Mouse (Mus musculus) intestine, embryonic 15.5 days (tissue): Measurements from ENCODE around the gene Umps. TPM values are rescaled to one million over a fixed set of nuclear protein-coding genes. Genes with fewer than 3 reads are reported as not detected.

ENCODE experiments used
- ATAC-seq: fragments of 200-750 bp; cut with Nextera tagmentation; 2 replicates; pipeline ENCODE4 v1.8.0; 2017; ENCODE audit warnings: moderate TSS enrichment, moderate library complexity
- H3K27ac ChIP-seq: fragments of 300-500 bp; sonication (generic); 2 replicates; pipeline ENCODE4 v1.5.1; 2015; ENCODE audit warnings: mild to moderate bottlenecking, inconsistent platforms
- H3K27me3 ChIP-seq: fragments of 300-500 bp; sonication (generic); replicated peaks from 2 replicates; pipeline ENCODE4 v1.6.1; 2015; ENCODE audit warnings: inconsistent platforms
- H3K36me3 ChIP-seq: fragments of 300-500 bp; sonication (generic); 2 replicates; pipeline ENCODE4 v1.6.1; 2015; ENCODE audit warnings: inconsistent platforms
- H3K4me1 ChIP-seq: fragments of 300-500 bp; sonication (generic); replicated peaks from 2 replicates; pipeline ENCODE4 v1.6.1; 2015; ENCODE audit warnings: inconsistent platforms
- H3K4me2 ChIP-seq: fragments of 300-500 bp; sonication (generic); replicated peaks from 2 replicates; pipeline ENCODE4 v1.6.1; 2015; ENCODE audit warnings: mild to moderate bottlenecking, inconsistent platforms
- H3K4me3 ChIP-seq: fragments of 300-500 bp; sonication (generic); replicated peaks from 2 replicates; pipeline ENCODE4 v1.5.1; 2015; ENCODE audit warnings: inconsistent platforms
- H3K9ac ChIP-seq: fragments of 300-500 bp; sonication (generic); 2 replicates; pipeline ENCODE4 v1.6.1; 2015; ENCODE audit warnings: inconsistent platforms
- H3K9me3 ChIP-seq: fragments of 300-500 bp; sonication (generic); 2 replicates; pipeline ENCODE4 v1.6.1; 2016; ENCODE audit warnings: inconsistent platforms
- WGBS: fragments of 180-500 bp; shearing (Covaris S2); methylation state at CpG from one replicate; pipeline ENCODE4 v1.1.7; 2015; 5-methylcytosine and 5-hydroxymethylcytosine counted together
- polyA plus RNA-seq: library from polyadenylated mRNA; unstranded; fragments of >200 nt; fragmentation: Nextera tagmentation; extraction: Ambion mirVana; gene quantifications from 2 replicates; pipeline ENCODE4 v1.2.1, GENCODE M21; 2015

Gene Umps
- polyA plus RNA-seq, 1 experiment from 2014 or later = 55.9 TPM

DNA sequence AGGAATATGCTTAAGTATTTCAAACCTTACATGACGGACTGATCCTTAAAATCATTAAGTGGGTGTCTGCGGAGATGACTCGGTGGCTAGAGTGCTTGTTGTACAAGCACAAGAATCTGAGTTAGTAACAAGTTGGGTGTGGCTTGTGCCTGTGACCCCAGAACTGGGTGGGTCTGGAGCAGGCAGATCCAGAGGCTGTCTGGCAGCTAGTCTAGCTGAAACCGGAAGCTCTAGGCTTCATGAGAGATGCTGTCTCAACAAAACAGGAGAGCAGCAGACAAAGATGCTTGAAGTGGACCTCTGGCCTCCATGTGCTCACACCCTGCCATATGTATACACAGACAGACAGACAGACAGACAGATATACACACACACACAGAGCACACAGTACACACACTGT lies 23.9 kb upstream of the Umps start:
- Histone ChIP-seq H3K27ac (no peak overlapping the region), H3K9ac (no peak overlapping the region), H3K4me3 (no peak overlapping the region), H3K36me3 (no peaks in the 10 kb centered on the region), H3K9me3 (no peaks in the 10 kb centered on the region), H3K4me1 (peaks cover 7% of the 10 kb centered on the region), H3K4me2 (no peak overlapping the region), H3K27me3 (no peaks in the 10 kb centered on the region)
- ATAC-seq = peak; percentile 60
- WGBS = 56% methylated on average over 4 of the region's 4 CpGs

DNA sequence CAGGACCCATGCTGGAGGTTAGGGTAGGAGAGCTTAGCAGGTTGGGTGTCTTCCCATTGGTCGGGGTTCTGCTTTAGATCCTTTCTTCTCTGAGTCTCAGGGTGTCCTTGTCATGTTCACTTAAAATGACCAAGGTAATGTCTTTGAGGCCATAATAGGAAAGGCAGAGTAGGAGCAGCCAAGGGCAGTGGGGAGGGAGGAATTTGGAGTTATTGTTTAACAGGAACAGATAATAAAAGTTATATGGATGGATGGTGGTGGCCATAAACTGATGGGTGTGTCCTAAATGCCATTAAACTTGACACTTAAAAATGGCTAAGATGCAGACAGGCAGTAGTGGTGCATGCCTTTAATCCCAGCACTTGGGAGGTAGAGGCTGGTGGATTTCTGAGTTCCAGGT lies 22.3 kb upstream of the Umps start:
- peak; percentile 72 for ATAC-seq
- Histone ChIP-seq H3K4me1 (peaks cover 7% of the 10 kb centered on the region), H3K27ac (peak overlapping the region; percentile 59), H3K4me2 (0 out of 2 replicates have a peak overlapping the region, but pooled peaks have one; percentile 11), H3K9ac (no peak overlapping the region), H3K9me3 (no peaks in the 10 kb centered on the region), H3K36me3 (no peaks in the 10 kb centered on the region), H3K27me3 (no peaks in the 10 kb centered on the region), H3K4me3 (no peak overlapping the region)
- WGBS = 83% methylated on average over 1 of the region's 1 CpGs

DNA sequence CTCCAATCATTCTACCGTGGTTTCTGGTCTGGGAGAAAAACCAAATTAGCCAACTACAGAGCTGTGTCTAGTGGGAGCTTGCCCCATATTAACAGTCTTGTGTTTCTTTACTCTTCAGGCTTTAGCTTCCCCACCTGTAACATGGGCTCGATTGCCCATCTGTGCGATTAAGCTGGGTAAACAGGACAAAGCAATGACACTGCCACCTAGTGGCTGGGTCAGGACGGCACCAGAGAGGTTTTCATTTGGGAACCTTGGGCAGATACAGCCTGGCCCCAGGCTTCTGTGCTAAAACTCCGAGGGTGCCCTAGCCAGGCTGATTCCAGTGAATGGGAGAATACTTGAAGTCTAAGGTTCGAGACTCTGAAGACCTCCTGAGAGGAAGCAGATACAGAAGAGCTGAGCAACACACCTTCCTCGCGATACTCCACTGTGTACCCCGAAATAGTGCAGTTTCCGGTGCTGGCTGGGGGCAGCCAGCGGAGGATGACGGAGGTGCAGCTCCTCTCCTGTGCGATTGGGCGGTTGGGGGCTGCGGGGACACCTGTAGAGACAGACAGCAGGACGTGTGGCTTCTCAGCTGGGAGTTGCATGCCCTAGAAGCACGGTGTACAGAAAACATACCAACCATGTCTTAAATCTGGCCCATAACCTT lies 21.6 kb upstream of the Umps start:
- WGBS = 56% methylated on average over 17 of the region's 17 CpGs
- Histone ChIP-seq H3K9me3 (no peaks in the 10 kb centered on the region), H3K36me3 (no peaks in the 10 kb centered on the region), H3K4me3 (no peak overlapping the region), H3K4me1 (peaks cover 7% of the 10 kb centered on the region), H3K4me2 (0 out of 2 replicates have a peak overlapping the region, but pooled peaks have one; percentile 11), H3K9ac (no peak overlapping the region), H3K27ac (peak overlapping the region; percentile 59), H3K27me3 (no peaks in the 10 kb centered on the region)
- peak; percentile 23 for ATAC-seq

DNA sequence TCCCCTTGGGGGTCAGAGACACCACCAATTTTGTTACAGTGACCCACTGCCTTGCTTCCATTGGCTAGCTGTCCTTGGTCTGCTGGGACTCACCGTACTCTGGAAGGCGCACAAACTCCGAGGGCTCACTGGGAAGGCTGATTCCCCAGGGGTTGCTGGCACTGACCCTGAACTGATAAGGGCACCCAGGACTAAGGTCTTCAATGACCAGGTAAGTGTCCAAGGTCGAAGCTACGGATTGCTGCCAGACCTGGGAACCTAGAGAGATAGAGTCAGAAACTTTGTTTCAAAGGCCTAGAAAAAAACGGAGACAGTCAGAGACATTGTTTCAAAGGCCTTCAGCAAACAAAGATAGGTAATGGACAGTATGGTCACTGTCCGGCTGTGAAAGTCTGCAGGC lies 20.2 kb upstream of the Umps start:
- no peaks in the 10 kb centered on the region for H3K9me3 ChIP-seq
- no peak overlapping the region for H3K4me3 ChIP-seq
- H3K27ac ChIP-seq = no peak overlapping the region
- no peak overlapping the region for H3K9ac ChIP-seq
- 85% methylated on average over 7 of the region's 7 CpGs for WGBS
- ATAC-seq = no peak
- H3K4me2 ChIP-seq = no peak overlapping the region
- no peaks in the 10 kb centered on the region for H3K27me3 ChIP-seq
- H3K36me3 ChIP-seq = no peaks in the 10 kb centered on the region
- peaks cover 7% of the 10 kb centered on the region for H3K4me1 ChIP-seq

DNA sequence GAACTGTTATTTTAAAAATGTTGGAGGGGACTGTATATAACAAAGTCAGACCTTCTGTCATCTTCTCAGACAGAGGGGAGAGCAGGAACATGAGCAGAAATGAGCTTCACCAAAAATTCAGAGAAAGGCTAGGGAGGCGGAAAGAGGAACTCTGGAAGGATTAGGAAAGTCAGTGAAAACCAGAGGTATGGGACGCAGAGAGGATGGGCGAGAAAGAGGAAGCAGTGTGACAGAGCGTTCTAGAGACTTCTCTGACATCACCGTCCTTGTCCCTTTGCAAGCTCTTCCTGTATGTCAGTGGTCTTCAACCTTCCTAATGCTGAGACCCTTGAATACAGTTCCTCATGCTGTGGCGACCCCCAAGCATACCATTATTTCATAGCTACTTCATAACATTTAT lies 18.5 kb upstream of the Umps start:
- 76% methylated on average over 6 of the region's 6 CpGs for WGBS
- H3K4me1 ChIP-seq = peaks cover 7% of the 10 kb centered on the region
- no peak overlapping the region for H3K4me2 ChIP-seq
- H3K9me3 ChIP-seq = no peaks in the 10 kb centered on the region
- no peaks in the 10 kb centered on the region for H3K27me3 ChIP-seq
- no peak overlapping the region for H3K27ac ChIP-seq
- no peak overlapping the region for H3K9ac ChIP-seq
- H3K36me3 ChIP-seq = no peaks in the 10 kb centered on the region
- no peak for ATAC-seq
- no peak overlapping the region for H3K4me3 ChIP-seq

DNA sequence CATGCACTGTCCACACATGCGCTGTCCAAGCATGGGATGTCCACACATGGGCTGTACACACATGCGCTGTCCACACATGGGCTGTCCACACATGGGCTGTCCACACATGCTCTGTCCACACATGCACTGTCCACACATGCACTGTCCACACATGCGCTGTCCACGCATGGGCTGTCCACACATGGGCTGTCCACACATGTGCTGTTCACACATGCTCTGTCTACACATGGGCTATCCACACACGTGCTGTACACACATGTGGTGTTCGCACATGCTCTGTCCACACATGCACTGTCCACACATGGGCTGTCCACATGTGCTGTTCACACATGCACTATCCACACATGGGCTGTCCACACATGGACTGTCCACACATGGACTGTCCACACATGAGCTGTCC lies 16.9 kb upstream of the Umps start:
- no peak overlapping the region for H3K4me2 ChIP-seq
- no peaks in the 10 kb centered on the region for H3K9me3 ChIP-seq
- H3K27ac ChIP-seq = no peak overlapping the region
- no peak overlapping the region for H3K4me3 ChIP-seq
- WGBS = 95% methylated on average over 6 of the region's 6 CpGs
- peaks cover 2% of the 10 kb centered on the region for H3K4me1 ChIP-seq
- H3K27me3 ChIP-seq = no peaks in the 10 kb centered on the region
- no peak overlapping the region for H3K9ac ChIP-seq
- H3K36me3 ChIP-seq = no peaks in the 10 kb centered on the region
- ATAC-seq = no peak

DNA sequence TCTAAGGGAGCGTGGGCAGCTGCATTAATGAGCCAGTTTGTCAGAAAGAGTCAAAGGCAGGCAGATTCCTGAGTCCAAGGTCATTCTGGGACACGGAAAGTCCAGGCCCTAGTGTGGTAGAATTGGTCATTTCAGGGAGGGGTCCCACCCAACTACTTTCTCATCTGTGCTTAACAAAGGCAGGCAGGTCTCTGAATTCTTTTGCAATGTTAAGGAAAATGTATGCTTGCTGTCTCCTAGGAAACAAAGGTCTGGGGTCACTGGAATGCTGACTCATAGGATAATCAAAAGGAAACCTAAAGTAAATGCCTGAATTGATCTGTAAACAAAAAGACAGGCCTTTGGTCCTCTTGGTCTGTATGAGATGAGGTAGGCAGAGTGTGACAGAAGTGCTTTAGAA lies 13.0 kb upstream of the Umps start:
- Histone ChIP-seq H3K4me3 (no peak overlapping the region), H3K27me3 (no peaks in the 10 kb centered on the region), H3K9ac (no peak overlapping the region), H3K9me3 (no peaks in the 10 kb centered on the region), H3K4me2 (no peak overlapping the region), H3K36me3 (no peaks in the 10 kb centered on the region), H3K4me1 (no peaks in the 10 kb centered on the region), H3K27ac (no peak overlapping the region)
- peak; percentile 39; the same call in 1 of the 2 replicates for ATAC-seq
- 51% methylated on average over 2 of the region's 2 CpGs for WGBS

DNA sequence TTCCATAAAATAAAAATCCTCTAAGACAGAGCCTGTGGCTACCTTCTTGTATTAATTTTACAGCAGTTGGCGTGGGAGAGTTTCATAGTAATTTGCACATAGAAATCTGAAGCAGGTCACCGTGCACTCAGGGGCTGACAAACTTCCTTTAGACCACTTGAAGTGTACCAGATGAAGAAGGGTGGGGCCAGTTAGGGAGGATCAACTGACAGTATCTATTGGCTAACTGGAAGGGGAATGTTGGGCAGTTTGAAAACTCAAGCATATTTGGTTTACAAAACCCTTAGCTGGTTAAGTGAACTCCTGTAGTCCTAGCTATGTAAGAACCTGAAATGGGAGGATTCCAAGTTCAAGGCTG lies 424 bp upstream of the Umps start:
- H3K27ac ChIP-seq = no peak overlapping the region
- ATAC-seq = peak; percentile 23; the same call in 1 of the 2 replicates

DNA sequence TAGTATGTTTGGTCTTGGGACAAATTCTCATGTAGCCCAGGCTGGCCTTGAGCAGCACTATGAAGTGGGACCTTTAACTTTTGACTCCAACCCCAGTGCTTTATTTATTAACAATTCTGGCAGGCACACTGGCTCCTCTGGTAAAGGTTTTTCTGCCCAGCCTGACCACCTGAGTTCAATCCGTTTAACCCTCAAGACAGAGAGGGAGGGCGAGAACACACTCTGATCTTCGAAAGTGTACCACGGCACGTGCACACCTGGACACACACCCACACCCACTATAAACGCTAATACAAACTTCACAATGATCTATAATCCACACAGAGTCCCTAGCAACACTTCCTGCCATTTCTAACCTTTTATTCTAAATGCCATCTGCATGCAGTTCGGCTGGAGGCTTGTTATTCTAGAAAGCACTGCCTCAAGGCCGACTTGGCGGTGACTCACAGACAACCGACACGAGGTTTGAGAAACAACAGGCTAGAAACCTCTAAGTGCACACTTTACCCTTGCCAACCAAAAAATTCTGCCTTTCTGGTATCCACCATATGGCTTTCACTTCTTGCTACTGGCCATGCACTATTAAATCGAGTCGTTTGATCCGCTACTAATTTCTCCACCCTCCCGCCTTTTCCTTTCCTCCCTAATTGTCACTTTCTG lies 830 bp downstream of the Umps start:
- no peaks in the 10 kb centered on the region for H3K9me3 ChIP-seq
- H3K27me3 ChIP-seq = no peaks in the 10 kb centered on the region
- peak overlapping the region; percentile 76 for H3K4me2 ChIP-seq
- 6% methylated on average over 15 of the region's 15 CpGs for WGBS
- ATAC-seq = peak; percentile 24; the same call in 1 of the 2 replicates
- peak overlapping the region; percentile 66 for H3K27ac ChIP-seq
- peaks cover 7% of the 10 kb centered on the region; the same call in 1 of the 2 replicates for H3K4me1 ChIP-seq
- peak overlapping the region; percentile 71 for H3K4me3 ChIP-seq
- H3K9ac ChIP-seq = peak overlapping the region; percentile 73
- H3K36me3 ChIP-seq = peaks cover 10% of the 10 kb centered on the region

More for the DNA sequence above, 424 bp upstream of the Umps start:
- H3K4me1 ChIP-seq = peaks cover 7% of the 10 kb centered on the region; the same call in 1 of the 2 replicates
- WGBS = 46% methylated on average over 2 of the region's 2 CpGs
- no peaks in the 10 kb centered on the region for H3K36me3 ChIP-seq
- H3K4me3 ChIP-seq = peak overlapping the region; percentile 71
- no peaks in the 10 kb centered on the region for H3K27me3 ChIP-seq
- no peaks in the 10 kb centered on the region for H3K9me3 ChIP-seq
- H3K4me2 ChIP-seq = peak overlapping the region; percentile 76
- peak overlapping the region; percentile 73; the same call in 1 of the 2 replicates for H3K9ac ChIP-seq

DNA sequence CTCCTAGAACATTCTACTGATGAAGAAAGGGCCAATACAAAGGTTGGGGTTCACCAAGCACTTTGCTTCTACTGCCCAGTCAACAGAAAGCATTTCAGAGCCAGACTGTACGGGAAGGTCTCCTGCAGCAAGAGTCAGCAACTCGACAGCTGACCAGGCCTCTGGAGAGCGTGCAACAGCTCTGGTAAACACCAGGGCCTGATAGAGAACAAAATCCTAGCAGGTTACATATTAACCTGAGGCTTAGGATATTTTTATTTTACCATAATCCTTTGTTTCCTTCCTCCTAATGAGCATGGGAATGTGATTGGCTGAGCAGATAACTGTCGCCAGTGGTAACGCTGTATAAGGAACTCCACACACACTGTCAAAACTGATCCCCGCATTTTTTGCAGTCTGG lies 3.3 kb downstream of the Umps start:
- WGBS = 62% methylated on average over 6 of the region's 6 CpGs
- H3K4me2 ChIP-seq = no peak overlapping the region
- no peak overlapping the region for H3K27ac ChIP-seq
- no peaks in the 10 kb centered on the region for H3K27me3 ChIP-seq
- no peak overlapping the region for H3K4me3 ChIP-seq
- no peak overlapping the region for H3K9ac ChIP-seq
- H3K4me1 ChIP-seq = peaks cover 7% of the 10 kb centered on the region; the same call in 1 of the 2 replicates
- peaks cover 28% of the 10 kb centered on the region for H3K36me3 ChIP-seq
- ATAC-seq = peak; percentile 61
- no peaks in the 10 kb centered on the region for H3K9me3 ChIP-seq

DNA sequence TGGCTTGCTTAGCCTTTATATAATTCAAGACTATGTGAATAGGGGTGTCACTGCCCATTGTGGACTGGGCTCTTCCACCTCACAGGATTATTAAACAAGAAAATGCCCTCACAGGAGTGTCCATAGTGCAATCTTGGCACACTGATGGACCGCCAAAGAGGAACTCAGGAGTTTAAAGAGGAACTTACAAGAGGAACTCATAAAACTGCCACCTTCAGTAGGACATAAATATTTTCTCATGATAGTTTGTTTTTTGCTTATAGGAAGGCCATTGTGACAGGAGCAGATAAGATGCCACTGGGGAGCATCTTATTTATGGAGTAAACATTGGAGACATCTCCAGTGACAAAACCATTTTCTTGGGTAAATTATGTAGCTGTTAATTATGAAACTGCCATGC lies 12.0 kb downstream of the Umps start:
- H3K4me1 ChIP-seq = no peaks in the 10 kb centered on the region
- H3K9ac ChIP-seq = no peak overlapping the region
- peaks cover 37% of the 10 kb centered on the region for H3K36me3 ChIP-seq
- no peaks in the 10 kb centered on the region for H3K9me3 ChIP-seq
- no peaks in the 10 kb centered on the region for H3K27me3 ChIP-seq
- no peak overlapping the region for H3K27ac ChIP-seq
- WGBS = 90% methylated on average over 1 of the region's 1 CpGs
- H3K4me2 ChIP-seq = no peak overlapping the region
- no peak overlapping the region for H3K4me3 ChIP-seq
- no peak for ATAC-seq

DNA sequence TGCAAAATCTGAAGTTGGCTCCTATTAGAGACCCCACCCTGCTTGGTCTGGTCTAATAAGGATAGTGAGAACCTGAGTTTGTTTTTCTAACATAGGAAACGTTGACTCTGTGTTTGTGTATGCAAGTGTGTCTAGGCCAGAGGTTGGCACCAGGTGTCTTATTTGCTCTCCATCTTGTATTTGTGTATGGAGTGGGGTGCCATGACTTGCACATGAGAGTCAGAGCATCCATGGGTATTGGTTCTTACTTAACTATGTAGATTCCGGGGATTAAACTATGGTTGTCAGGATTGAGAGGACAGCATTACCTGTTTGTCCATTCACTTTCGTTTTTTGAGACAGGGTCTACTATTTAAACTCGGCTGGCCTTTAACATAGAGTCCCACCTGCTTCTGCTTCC lies 13.8 kb downstream of the Umps start:
- H3K4me1 ChIP-seq = no peaks in the 10 kb centered on the region
- no peak overlapping the region for H3K4me2 ChIP-seq
- no peak for ATAC-seq
- H3K9ac ChIP-seq = no peak overlapping the region
- no peak overlapping the region for H3K27ac ChIP-seq
- peaks cover 27% of the 10 kb centered on the region for H3K36me3 ChIP-seq
- no peaks in the 10 kb centered on the region for H3K9me3 ChIP-seq
- no peak overlapping the region for H3K4me3 ChIP-seq
- H3K27me3 ChIP-seq = no peaks in the 10 kb centered on the region
- 76% methylated on average over 4 of the region's 4 CpGs for WGBS

DNA sequence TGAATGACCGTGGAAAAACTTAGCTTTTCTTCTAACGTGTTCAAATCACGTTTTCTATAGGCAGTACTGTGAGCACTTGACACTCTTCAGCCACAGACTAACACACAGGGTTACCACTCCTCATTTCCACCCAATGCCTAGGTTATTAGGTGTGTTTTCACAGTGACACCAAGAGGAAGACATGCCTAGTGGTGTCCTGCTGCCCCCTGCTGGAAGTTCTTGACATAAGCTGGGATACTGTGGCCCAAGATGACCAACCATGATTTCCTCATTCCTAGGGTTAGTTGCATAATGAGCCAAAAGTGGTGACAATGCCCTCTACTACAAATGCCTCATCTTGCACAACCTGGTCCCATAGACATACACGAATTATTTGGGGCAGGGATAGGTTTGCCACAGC lies 16.0 kb downstream of the Umps start:
- H3K9ac ChIP-seq = no peak overlapping the region
- no peaks in the 10 kb centered on the region for H3K27me3 ChIP-seq
- H3K4me2 ChIP-seq = no peak overlapping the region
- no peak overlapping the region for H3K4me3 ChIP-seq
- 26% methylated on average over 4 of the region's 4 CpGs for WGBS
- peak; percentile 84 for ATAC-seq
- no peaks in the 10 kb centered on the region for H3K4me1 ChIP-seq
- no peak overlapping the region for H3K27ac ChIP-seq
- peaks cover 8% of the 10 kb centered on the region for H3K36me3 ChIP-seq
- H3K9me3 ChIP-seq = no peaks in the 10 kb centered on the region
